Comparison of ENCODE assay signal across 9 mouse cellular contexts in the genomic region with DNA sequence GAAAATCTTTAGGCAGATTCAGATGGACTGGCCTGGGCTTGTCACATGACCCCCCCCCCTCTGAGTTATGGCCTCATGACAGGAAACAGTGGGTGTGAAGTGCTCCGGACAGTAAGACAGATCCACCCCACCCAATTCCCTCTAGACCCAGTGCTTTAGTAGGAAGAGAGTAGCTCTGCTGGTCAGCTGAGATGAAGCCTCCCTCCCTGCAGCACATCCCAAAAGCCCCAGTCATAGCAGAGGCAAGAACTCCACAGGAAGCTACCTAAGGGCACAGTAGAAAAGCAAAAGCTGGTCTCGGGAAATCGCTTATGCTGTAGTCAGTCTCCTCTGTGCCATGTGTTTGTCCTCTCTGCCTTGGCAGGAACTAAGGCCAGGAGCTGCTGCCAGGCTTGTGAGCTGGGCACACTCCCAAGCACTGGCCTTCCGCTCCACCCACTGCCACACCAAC. TPM values are rescaled to one million over a fixed set of nuclear protein-coding genes. Genes with fewer than 3 reads are reported as not detected.
A peak's percentile ranks its signal among the peaks of the same experiment; 100 is the strongest.
DNase-seq lines count a peak whose midpoint lies in the region; ATAC-seq lines count a peak whose summit lies in the region.
"Had no signal": no experiment of that assay in that cellular context is flagged by ENCODE, and none has a peak within 500 bp of the region (broad histone marks: within the 10 kb centered on the region; RNA-seq: fewer than 3 reads in every experiment).

No protein-coding gene starts in this region.

- no peak overlapping the region for H3K9ac ChIP-seq in forebrain, embryonic 15.5 days (replicated peaks)
- no peak overlapping the region for H3K9ac ChIP-seq in forebrain, embryonic 12.5 days
- no peak overlapping the region for H3K9ac ChIP-seq in lung, embryonic 16.5 days (ENCODE audit: low read length)

- peak; percentile 54 for DNase-seq in 3T3-L1 (ENCODE audit: low read depth, low spot score)
- DNase-seq in cerebellum, adult 8-10 months = peak; percentile 84
- DNase-seq in heart, postnatal 25 days (ENCODE audit: low spot score) = peak; percentile 33
- no peak for DNase-seq in thymus, postnatal 0 days (ENCODE audit: low spot score)
- DNase-seq in limb, embryonic 10.5 days (ENCODE audit: low spot score) = no peak

- H3K27me3 ChIP-seq in forebrain, embryonic 15.5 days = no peaks in the 10 kb centered on the region
- H3K27me3 ChIP-seq in forebrain, embryonic 12.5 days = no peaks in the 10 kb centered on the region
- H3K27me3 ChIP-seq in lung, embryonic 16.5 days (ENCODE audit: control insufficient read depth, insufficient read depth, low read depth, low read length) = no peaks in the 10 kb centered on the region
- H3K27me3 ChIP-seq in limb, embryonic 10.5 days (ENCODE audit: low read depth, poor library complexity, severe bottlenecking) = peaks cover 95% of the 10 kb centered on the region

- no peak overlapping the region for H3K4me3 ChIP-seq in forebrain, embryonic 15.5 days
- H3K4me3 ChIP-seq in forebrain, embryonic 12.5 days (replicated peaks) = no peak overlapping the region
- H3K4me3 ChIP-seq in lung, embryonic 16.5 days (ENCODE audit: low read length) = no peak overlapping the region
- H3K4me3 ChIP-seq in limb, embryonic 10.5 days = no peak overlapping the region
- H3K4me3 ChIP-seq: myocyte had no signal

- peak; percentile 68 for ATAC-seq in forebrain, embryonic 15.5 days (replicated peaks)
- no peak for ATAC-seq in forebrain, embryonic 12.5 days (ENCODE audit: low FRiP score)
- ATAC-seq in lung, embryonic 16.5 days (ENCODE audit: low read depth) = 0 out of 2 replicates have a peak, but pooled peaks have one; percentile 28

- 74% methylated on average over 4 of the region's 4 CpGs for WGBS in forebrain, embryonic 15.5 days
- 77% methylated on average over 4 of the region's 4 CpGs for WGBS in forebrain, embryonic 12.5 days
- 70% methylated on average over 4 of the region's 4 CpGs for WGBS in lung, embryonic 16.5 days
- WGBS in limb, embryonic 10.5 days = 80% methylated on average over 4 of the region's 4 CpGs

- H3K36me3 ChIP-seq in forebrain, embryonic 15.5 days = no peaks in the 10 kb centered on the region
- H3K36me3 ChIP-seq in forebrain, embryonic 12.5 days (replicated peaks) = peaks cover 9% of the 10 kb centered on the region
- no peaks in the 10 kb centered on the region for H3K36me3 ChIP-seq in lung, embryonic 16.5 days (ENCODE audit: control insufficient read depth, insufficient read depth, low read length)
- no peaks in the 10 kb centered on the region for H3K36me3 ChIP-seq in limb, embryonic 10.5 days

- intact Hi-C loops in heart, postnatal 25 days (cut with DNase I) = loop anchor here (5.0 kb wide), 2 partner anchors 67 to 98 kb away; a partner anchor contains a TSS

- H3K4me1 ChIP-seq in forebrain, embryonic 15.5 days = no peaks in the 10 kb centered on the region
- no peaks in the 10 kb centered on the region for H3K4me1 ChIP-seq in forebrain, embryonic 12.5 days
- no peaks in the 10 kb centered on the region for H3K4me1 ChIP-seq in lung, embryonic 16.5 days (replicated peaks; ENCODE audit: control insufficient read depth, insufficient read depth, low read length)
- H3K4me1 ChIP-seq in limb, embryonic 10.5 days = no peaks in the 10 kb centered on the region

- H3K9me3 ChIP-seq in forebrain, embryonic 15.5 days = no peaks in the 10 kb centered on the region
- no peaks in the 10 kb centered on the region for H3K9me3 ChIP-seq in forebrain, embryonic 12.5 days
- H3K9me3 ChIP-seq in lung, embryonic 16.5 days (ENCODE audit: control insufficient read depth, low read length) = no peaks in the 10 kb centered on the region
- H3K9me3 ChIP-seq in limb, embryonic 10.5 days (replicated peaks) = no peaks in the 10 kb centered on the region

- no peak overlapping the region for H3K27ac ChIP-seq in forebrain, embryonic 15.5 days (replicated peaks)
- no peak overlapping the region for H3K27ac ChIP-seq in forebrain, embryonic 12.5 days
- no peak overlapping the region for H3K27ac ChIP-seq in lung, embryonic 16.5 days (ENCODE audit: low read length)
- H3K27ac ChIP-seq in limb, embryonic 10.5 days = no peak overlapping the region

- no peak overlapping the region for H3K4me2 ChIP-seq in forebrain, embryonic 15.5 days (replicated peaks)
- no peak overlapping the region for H3K4me2 ChIP-seq in forebrain, embryonic 12.5 days
- H3K4me2 ChIP-seq in lung, embryonic 16.5 days (ENCODE audit: low read depth, low read length) = no peak overlapping the region

RNA-seq across cellular contexts. Expression of a gene that starts 60.0 kb away (rescaled TPM):
- 4.4 and 5.4 TPM in 2 replicates for polyA plus RNA-seq in forebrain, embryonic 15.5 days (2015; fragmentation: Nextera tagmentation; extraction: Ambion mirVana)
- polyA plus RNA-seq in forebrain, embryonic 12.5 days (2016; fragmentation: Nextera tagmentation; extraction: Ambion mirVana) = 5.8 and 5.9 TPM in 2 replicates
- 10 to 100 TPM; 18.7 to 18.9 TPM for total RNA-seq in heart, postnatal 25 days (2021)
- polyA plus RNA-seq in lung, embryonic 16.5 days (2015; fragmentation: Nextera tagmentation; extraction: Ambion mirVana) = 6.9 and 7.6 TPM in 2 replicates
- 6.8 and 7.7 TPM in 2 replicates for polyA plus RNA-seq in thymus, postnatal 0 days (2015; fragmentation: Nextera tagmentation; extraction: Ambion mirVana)
- 1.4 and 2.3 TPM in 2 replicates for polyA plus RNA-seq in limb, embryonic 10.5 days (2016; fragmentation: Nextera tagmentation; extraction: Ambion mirVana)

Comparison
In these comparisons a context has a peak if more than half of its experiments do, and no peak if none do; other contexts are left out.
1. DNase-seq: peak in 3T3-L1 (single experiment), cerebellum, adult 8-10 months (single experiment) and heart, postnatal 25 days (single experiment); none in thymus, postnatal 0 days (single experiment) and limb, embryonic 10.5 days (single experiment).